Mouse (Mus musculus) spleen, adult 2 months (tissue): ENCODE measurements at regions not wholly inside any gene's neighbourhood (a gene's known extent, or its start where the extent isn't known, plus 50 kb on each side); places are given as distances from the start of the nearest gene placed in this dataset.

Experiments used
- CTCF ChIP-seq: fragments of 200-500 bp; IDR thresholded peaks from 2 replicates; pipeline ENCODE4 v1.5.1; 2011; ENCODE audit warnings: mild to moderate bottlenecking, inconsistent platforms; ENCODE audit not compliant: insufficient read depth, insufficient read length, insufficient replicate concordance; ENCODE audit errors: extremely low read depth
- POLR2A ChIP-seq: fragments of 200-500 bp; IDR thresholded peaks from 2 replicates; pipeline ENCODE4 v1.6.1; 2011; ENCODE audit warnings: low read depth, low read length, inconsistent platforms

GRCm38 (mm10) chr15:93004551-93004950, 270.4 kb downstream of the Gxylt1 start:
- TF ChIP-seq CTCF: no peak
- TF ChIP-seq POLR2A: no peak
